Mouse (Mus musculus) brain, embryonic 14.5 days (tissue): ENCODE measurements around the gene Ovca2.

ENCODE experiments used
- CTCF ChIP-seq: fragments of 200-500 bp; IDR thresholded peaks from 2 replicates; pipeline ENCODE4 v1.5.1; 2012; ENCODE audit warnings: inconsistent platforms, mild to moderate bottlenecking, moderate library complexity, borderline replicate concordance; ENCODE audit not compliant: insufficient read depth, insufficient read length; ENCODE audit errors: extremely low read depth
- POLR2A ChIP-seq: fragments of 200-500 bp; IDR thresholded peaks from 2 replicates; pipeline ENCODE4 v1.6.1; 2012; ENCODE audit warnings: mild to moderate bottlenecking, inconsistent platforms, borderline replicate concordance; ENCODE audit not compliant: poor library complexity, insufficient read depth, insufficient read length, severe bottlenecking; ENCODE audit errors: extremely low read depth

GRCm38 (mm10) chr11:75178011-75178410 lies 624 bp downstream of the Ovca2 start:
- TF ChIP-seq CTCF = no peak
- TF ChIP-seq POLR2A = no peak
